Mouse (Mus musculus): ENCODE data around the gene Bcl2l11. TPM values are rescaled to one million over a fixed set of nuclear protein-coding genes. Genes with fewer than 3 reads are reported as not detected.
"Not testable (repeated sequence)": the region's sequence is repeated elsewhere in the genome, so short reads cannot be mapped to it uniquely, and the experiment has no call there.

The Bcl2l11 gene
- total RNA-seq, 2 experiments from 2014 or later: 3.7 to 5.8 TPM

- DNase-seq: no peak
- intact Hi-C loops (cut with DNase I): no loop called here
Measured at GRCm38 (mm10) chr2:128167930-128168329, 42.1 kb downstream of the Bcl2l11 start.

GRCm38 (mm10) chr2:128169486-128169885 lies 43.6 kb downstream of the Bcl2l11 start:
- intact Hi-C loops (cut with DNase I): no loop called here
- DNase-seq: no peak

DNA sequence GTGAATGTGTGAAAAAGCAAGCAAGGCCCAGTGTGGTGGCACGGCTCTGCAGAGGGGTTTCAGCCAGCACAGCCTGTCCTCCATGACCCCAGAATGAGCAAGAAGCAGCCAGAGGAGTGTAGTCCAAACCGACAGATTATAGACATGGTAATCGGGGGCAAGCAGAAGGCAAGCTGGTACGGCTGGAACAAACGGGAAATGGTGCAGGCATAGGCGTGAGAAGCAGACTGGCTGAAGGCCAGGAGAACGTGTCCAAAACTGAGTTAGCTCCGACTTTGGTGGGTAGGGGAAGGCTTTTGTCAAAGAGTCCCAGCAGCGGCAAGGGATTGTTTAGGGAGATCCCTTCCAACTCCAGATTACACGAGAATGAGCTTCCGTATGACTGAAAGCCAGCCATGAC lies 44.1 kb downstream of the Bcl2l11 start:
- no peak for DNase-seq
- intact Hi-C loops (cut with DNase I): loop anchor here (5.0 kb wide), 1 partner anchor 77 kb away; no protein-coding TSS in a partner anchor

GRCm38 (mm10) chr2:128170614-128171013 lies 44.8 kb downstream of the Bcl2l11 start:
- intact Hi-C loops (cut with DNase I): loop anchor here (5.0 kb wide), 1 partner anchor 77 kb away; no protein-coding TSS in a partner anchor
- no peak for DNase-seq

GRCm38 (mm10) chr2:128172266-128172665 lies 46.4 kb downstream of the Bcl2l11 start:
- no peak for DNase-seq
- intact Hi-C loops (cut with DNase I): loop anchor here (5.0 kb wide), 1 partner anchor 75 kb away; no protein-coding TSS in a partner anchor

GRCm38 (mm10) chr2:128174176-128174575 lies 48.3 kb downstream of the Bcl2l11 start:
- intact Hi-C loops (cut with DNase I): loop anchor here (5.0 kb wide), 1 partner anchor 73 kb away; no protein-coding TSS in a partner anchor
- no peak for DNase-seq

DNA sequence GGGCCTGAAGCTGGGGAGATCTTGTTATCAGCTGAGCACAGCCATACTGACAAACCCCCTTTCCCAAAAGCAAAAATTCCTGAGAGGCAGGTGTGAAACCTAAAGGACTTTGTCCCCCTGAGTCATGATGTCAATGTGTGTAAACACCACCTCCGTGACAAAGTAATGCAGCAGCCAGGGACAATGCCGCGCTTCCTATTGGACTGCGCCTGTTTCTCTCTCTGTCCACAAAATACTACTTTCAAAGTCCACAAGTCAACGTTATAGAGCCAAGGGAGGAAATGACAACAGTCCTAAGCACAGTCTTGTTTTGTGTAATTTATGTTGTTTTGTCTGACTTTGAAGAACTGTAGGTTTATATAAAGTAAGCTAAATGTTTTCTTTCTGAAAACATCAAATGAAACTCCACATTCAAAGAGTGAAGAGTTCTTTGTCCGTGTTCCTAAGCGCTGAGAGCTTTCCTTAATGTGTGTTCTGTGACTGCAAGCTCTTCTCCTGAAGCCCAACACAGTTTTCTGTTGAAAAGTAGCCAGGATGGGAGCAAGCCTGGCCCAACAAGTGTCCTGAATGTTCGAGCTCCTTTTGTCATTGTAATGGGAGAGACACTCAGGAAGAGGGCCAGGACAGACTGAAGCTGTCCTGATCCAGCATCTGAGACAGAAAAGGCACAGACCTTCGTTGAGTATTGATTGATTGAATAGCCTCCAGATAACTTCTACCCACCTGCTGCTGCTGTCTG lies 48.9 kb downstream of the Bcl2l11 start:
- no peak for DNase-seq
- intact Hi-C loops (cut with DNase I): loop anchor here (5.0 kb wide), 1 partner anchor 73 kb away; no protein-coding TSS in a partner anchor

DNA sequence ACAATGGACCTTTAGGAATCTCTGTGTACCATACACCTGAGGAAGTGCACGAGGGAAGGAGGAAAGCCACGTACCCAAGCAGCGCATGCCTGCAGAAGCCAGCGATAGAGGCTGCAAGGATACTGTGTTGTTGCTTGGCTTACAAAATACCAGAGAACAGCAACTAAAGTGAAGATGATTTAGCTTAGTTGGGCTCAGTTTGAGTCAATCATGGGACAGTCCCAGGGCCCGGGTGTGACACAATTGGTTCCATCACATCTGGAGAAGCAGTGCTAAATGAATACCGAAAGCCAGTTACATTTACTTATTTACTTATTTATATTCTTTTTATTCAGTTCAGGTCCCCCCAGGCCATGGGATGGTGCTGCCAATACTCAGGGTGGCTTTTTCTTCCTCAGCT lies 49.8 kb downstream of the Bcl2l11 start:
- no peak for DNase-seq
- intact Hi-C loops (cut with DNase I): no loop called here

- intact Hi-C loops (cut with DNase I): no loop called here
- no peak for DNase-seq
Measured at GRCm38 (mm10) chr2:128176391-128177044, 50.7 kb downstream of the Bcl2l11 start.

GRCm38 (mm10) chr2:128177241-128177661 lies 51.4 kb downstream of the Bcl2l11 start:
- no peak for DNase-seq
- intact Hi-C loops (cut with DNase I): no loop called here

DNA sequence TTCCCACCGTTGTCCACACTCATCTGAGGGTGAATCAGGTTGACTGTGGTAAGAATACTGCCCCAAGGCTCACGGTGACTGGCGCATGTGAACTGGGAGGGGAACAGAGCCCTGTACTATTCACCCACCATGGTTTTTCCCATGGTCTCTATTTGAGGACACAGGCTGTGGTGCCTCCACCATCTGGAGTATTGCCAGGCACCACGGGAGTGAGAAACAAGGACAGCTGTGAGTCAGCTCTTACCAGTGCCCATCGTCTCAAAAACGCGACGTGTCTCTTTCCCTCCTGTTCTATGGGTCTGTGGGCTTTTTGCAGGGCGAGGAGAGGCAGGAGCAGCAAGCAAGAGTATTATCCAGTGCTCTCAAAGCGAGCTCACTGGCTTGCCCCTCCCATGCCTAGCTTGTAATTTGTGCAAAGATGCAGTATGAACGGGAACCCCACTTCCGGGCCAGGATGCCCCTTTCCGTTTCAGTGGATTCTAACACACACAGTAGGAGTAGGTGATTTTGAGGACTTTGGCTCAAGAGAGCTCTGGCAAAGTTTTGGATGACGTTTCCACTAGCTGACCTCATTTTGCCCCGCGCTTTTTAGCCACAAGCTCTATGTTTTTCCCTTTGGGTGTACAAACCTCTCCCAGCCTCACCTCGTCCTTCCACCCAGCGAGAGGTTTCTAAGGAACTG lies 53.4 kb downstream of the Bcl2l11 start:
- intact Hi-C loops (cut with DNase I): no loop called here
- no peak for DNase-seq

- intact Hi-C loops (cut with DNase I): no loop called here
Measured at GRCm38 (mm10) chr2:128179808-128180379, 54.1 kb downstream of the Bcl2l11 start.

GRCm38 (mm10) chr2:128182181-128182580 lies 56.3 kb downstream of the Bcl2l11 start:
- DNase-seq; intact Hi-C loops (cut with DNase I): not testable (repeated sequence)

More at GRCm38 (mm10) chr2:128179808-128180379, 54.1 kb downstream of the Bcl2l11 start:
- no peak for DNase-seq

DNA sequence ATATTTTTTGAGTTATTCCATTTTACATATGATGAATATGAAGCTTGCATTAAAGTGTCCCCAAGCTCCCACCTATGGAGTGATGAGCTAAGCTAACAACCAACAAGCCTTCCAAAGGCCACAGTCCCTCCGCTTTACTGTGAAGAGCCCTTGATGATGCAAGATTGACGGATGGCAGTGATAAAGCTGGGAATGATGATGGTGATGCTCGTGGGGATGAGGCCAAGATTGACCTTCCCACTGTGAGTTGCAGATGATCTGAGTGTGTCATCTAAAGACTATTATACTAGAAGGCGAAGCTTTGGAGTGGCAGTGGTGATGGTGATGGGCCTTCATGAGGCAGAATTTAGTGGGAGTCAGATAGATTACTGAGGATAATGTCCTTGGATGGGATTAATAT lies 56.9 kb downstream of the Bcl2l11 start:
- intact Hi-C loops (cut with DNase I): no loop called here
- no peak for DNase-seq

GRCm38 (mm10) chr2:128183762-128184161 lies 57.9 kb downstream of the Bcl2l11 start:
- DNase-seq: no peak
- intact Hi-C loops (cut with DNase I): no loop called here

DNA sequence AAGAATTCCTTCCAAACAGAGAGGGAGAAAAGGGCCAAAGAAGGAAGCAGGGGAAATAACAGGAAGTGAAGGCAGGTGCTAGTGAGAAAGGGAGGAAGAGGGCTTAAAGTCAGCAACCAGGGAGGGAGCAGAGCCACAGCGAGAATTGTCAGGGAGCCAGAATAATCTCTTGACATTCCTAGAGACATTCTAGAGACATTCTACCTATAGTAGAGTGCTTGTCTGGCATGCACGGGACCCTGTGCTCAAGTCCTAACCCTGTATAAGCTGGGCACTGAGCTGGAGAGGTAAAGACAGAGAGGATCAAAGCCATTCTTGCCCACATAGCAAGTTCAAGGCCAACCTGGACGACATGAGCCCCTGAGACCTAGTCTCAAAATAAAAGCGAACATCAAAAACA lies 60.1 kb downstream of the Bcl2l11 start:
- DNase-seq: no peak
- intact Hi-C loops (cut with DNase I): no loop called here

GRCm38 (mm10) chr2:128187277-128187676 lies 61.4 kb downstream of the Bcl2l11 start:
- intact Hi-C loops (cut with DNase I): no loop called here
- no peak for DNase-seq

DNA sequence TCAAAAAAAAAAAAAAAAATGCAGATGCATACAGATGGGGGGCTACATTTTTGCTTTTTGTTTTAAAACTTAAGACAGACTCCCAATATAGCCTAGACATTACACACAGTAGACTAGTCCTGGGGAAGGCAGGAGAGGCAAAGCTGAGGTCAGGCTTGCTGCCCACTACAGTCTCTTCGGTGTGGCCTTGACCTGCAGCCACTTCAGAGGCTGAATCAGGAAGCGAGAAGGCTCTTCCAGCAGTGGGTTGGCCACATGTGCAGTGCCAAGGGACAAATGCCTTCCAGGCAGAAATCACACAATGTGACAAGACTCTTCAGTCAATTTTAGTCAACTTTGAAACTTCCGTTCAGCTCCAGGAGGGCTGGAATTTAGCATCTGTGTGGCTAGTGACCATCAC lies 62.6 kb downstream of the Bcl2l11 start:
- DNase-seq: no peak
- intact Hi-C loops (cut with DNase I): no loop called here

DNA sequence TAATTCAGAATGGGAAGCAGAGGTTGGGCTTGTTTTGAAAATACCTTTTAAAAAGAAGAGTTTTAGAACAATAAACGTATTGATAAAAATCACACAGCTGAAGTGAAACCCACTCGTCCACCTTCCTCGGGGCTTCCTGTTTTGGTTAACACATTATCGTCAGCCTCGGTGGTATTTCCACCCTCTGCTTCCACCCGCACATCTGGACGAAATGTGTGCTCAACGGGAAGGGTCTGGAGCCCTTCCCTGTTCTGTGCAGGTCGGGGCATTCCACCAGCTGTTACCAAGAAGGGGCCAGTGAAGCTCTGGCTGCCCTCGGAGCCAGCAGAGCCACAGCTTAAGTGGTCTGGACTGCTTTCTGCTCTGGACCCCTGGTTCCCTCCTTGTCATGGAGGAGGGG lies 63.9 kb downstream of the Bcl2l11 start:
- no peak for DNase-seq
- intact Hi-C loops (cut with DNase I): no loop called here

DNA sequence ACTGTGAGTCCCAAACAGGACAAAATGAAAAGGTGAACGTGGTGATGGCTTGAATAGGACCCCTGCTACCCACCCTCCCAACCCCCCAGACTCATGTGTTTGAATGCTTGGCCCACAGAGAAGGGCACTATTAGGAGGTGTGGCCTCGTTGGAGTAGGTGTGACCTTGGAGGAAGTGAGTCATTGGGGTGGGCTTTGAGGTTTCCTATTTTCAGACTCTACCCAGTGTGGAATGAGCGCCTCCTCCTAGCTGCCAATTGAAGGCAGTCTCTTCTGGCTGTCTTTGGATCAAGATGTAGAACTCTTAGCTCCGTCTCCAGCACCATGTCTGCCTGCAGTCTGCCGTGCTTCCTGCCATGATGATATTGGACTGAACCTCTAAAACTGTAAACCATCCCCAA lies 64.4 kb downstream of the Bcl2l11 start:
- no peak for DNase-seq
- intact Hi-C loops (cut with DNase I): no loop called here

DNA sequence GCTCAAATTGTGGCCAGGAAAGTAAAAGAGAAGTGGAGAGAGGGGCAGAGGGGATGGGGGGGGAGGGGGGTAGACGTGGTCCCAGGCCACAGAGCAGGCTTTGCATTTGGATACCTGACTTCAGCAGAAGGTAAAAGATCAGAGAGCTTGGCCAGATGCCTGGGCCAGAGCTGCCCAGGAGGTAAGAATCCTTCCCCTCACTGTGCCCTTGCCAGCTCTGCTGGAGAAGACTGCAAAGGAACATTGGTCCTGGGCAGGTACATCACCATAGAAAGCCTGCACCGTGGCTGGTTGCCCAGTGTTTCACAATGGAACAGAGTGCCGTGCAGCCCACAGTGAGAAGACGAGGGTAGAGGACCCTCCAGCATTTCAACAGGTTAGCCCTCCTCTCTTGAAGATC lies 67.6 kb downstream of the Bcl2l11 start:
- no peak for DNase-seq
- intact Hi-C loops (cut with DNase I): no loop called here
